Mouse (Mus musculus) common myeloid progenitor, adult 5-6 weeks (primary cell): ENCODE results near the gene Sirt7. TPM values are rescaled to one million over a fixed set of nuclear protein-coding genes. Genes with fewer than 3 reads are reported as not detected.
A peak's percentile ranks its signal among the peaks of the same experiment; 100 is the strongest.

ENCODE experiments used
- ATAC-seq: replicated peaks from 2 replicates; pipeline ENCODE4 v1.8.0; 2016; ENCODE audit warnings: low read depth, mild to moderate bottlenecking, moderate TSS enrichment, inconsistent platforms; ENCODE audit not compliant: poor library complexity, severe bottlenecking
- total RNA-seq: library from RNA; stranded (forward); fragments of 200-1000, 187-1606 nt; gene quantifications from 2 replicates; pipeline ENCODE4 v1.2.3, GENCODE M21; 2017

The Sirt7 gene
- total RNA-seq, result 45.8 and 50.4 TPM in 2 replicates

GRCm38 (mm10) chr11:120625152-120625775, at the start of gene Sirt7:
Gene Sirt7 (minus strand): TSS chr11:120625240.
- no peak for ATAC-seq

GRCm38 (mm10) chr11:120673594-120674122, 48.6 kb upstream of the Sirt7 start:
- ATAC-seq, result 0 out of 2 replicates have a peak, but pooled peaks have one; percentile 2

- peak; percentile 92 for ATAC-seq
Measured at GRCm38 (mm10) chr11:120672687-120673593, 47.9 kb upstream of the Sirt7 start, which contains the start of gene Aspscr1. Gene Aspscr1 (plus strand): TSS chr11:120672973.

GRCm38 (mm10) chr11:120666617-120667016, 41.6 kb upstream of the Sirt7 start:
- ATAC-seq, result no peak

GRCm38 (mm10) chr11:120665406-120665805, 40.4 kb upstream of the Sirt7 start:
- no peak for ATAC-seq

- no peak for ATAC-seq
Measured at GRCm38 (mm10) chr11:120663714-120664113, 38.7 kb upstream of the Sirt7 start.

GRCm38 (mm10) chr11:120662759-120663158, 37.7 kb upstream of the Sirt7 start:
- no peak for ATAC-seq

GRCm38 (mm10) chr11:120661076-120661460, 36.0 kb upstream of the Sirt7 start, which contains the start of gene Notum:
Gene Notum (minus strand): TSS chr11:120661175.
- ATAC-seq, result no peak

- ATAC-seq, result no peak
Measured at GRCm38 (mm10) chr11:120660301-120661075, 35.4 kb upstream of the Sirt7 start.

GRCm38 (mm10) chr11:120659509-120660300, 34.7 kb upstream of the Sirt7 start:
- ATAC-seq, result no peak

GRCm38 (mm10) chr11:120658876-120659410, 33.9 kb upstream of the Sirt7 start:
- ATAC-seq, result peak; percentile 67

- no peak for ATAC-seq
Measured at GRCm38 (mm10) chr11:120657301-120657700, 32.3 kb upstream of the Sirt7 start.

- ATAC-seq, result no peak
Measured at GRCm38 (mm10) chr11:120654741-120655140, 29.7 kb upstream of the Sirt7 start.

GRCm38 (mm10) chr11:120651872-120652271, 26.8 kb upstream of the Sirt7 start:
- no peak for ATAC-seq

GRCm38 (mm10) chr11:120648001-120648476, 23.0 kb upstream of the Sirt7 start, which contains the start of gene Myadml2:
Gene Myadml2 (minus strand): TSS chr11:120648158.
- ATAC-seq, result no peak; the same call in 1 of the 2 replicates

- no peak for ATAC-seq
Measured at GRCm38 (mm10) chr11:120647047-120647830, 22.2 kb upstream of the Sirt7 start.

GRCm38 (mm10) chr11:120643601-120643987, 18.6 kb upstream of the Sirt7 start, which contains the start of gene Pycr1:
Gene Pycr1 (minus strand): TSS chr11:120643769.
- ATAC-seq, result peak; percentile 96
